Mouse (Mus musculus): ENCODE data around the gene Hoxc4.

Hoxc4 gene

DNA sequence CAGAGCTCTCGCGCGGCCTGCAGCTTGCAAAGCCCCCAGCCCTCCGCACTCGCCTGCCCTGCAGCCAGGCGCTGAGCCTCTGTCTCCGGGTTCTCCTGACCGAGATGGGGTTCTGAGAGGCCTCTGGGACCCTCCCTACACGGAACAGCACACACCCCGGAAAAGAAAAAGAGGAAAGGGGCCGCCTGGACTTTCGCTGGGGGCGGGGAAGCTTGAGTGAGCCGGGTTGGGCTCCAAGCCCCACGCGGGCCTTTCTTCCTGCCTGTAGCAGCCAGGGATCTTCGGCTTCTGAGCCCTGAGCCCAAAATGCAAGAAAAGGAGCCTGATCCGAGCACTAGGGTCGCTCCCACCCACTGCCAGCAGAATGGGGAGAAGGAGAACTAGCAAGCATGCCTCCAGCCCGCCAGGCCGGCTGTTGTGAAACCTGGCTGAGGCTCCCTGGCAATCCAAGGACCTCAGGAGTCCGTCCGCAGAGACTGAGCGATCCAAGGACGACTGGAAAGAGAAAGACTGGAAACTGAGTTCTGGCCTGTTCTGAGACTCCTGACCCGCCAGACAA is 6.7 kb upstream of the Hoxc4 start:
- DNase-seq (ENCODE audit: low spot score) = no peak

GRCm38 (mm10) chr15:103013238-103013984 is 5.3 kb upstream of the Hoxc4 start:
- no peak for DNase-seq (ENCODE audit: low spot score)

GRCm38 (mm10) chr15:103014166-103015008 is 4.3 kb upstream of the Hoxc4 start:
- DNase-seq (ENCODE audit: low spot score) = no peak

DNA sequence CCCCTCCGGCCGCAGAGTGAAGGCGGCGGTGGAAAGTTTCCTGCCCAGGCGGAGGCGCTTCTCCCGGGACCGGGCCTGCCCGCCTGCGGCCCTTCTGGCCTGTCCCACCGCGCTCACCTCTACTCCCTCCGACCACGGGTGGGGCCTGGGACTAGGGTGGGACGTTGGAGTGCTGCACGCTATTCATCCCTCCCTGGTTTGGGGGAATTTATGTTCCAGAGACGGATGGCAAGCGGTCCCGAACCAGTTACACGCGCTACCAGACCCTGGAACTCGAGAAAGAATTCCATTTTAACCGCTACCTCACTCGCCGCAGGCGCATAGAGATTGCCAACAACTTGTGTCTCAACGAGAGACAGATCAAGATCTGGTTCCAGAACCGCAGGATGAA is 3.7 kb upstream of the Hoxc4 start:
- DNase-seq (ENCODE audit: low spot score) = no peak

DNA sequence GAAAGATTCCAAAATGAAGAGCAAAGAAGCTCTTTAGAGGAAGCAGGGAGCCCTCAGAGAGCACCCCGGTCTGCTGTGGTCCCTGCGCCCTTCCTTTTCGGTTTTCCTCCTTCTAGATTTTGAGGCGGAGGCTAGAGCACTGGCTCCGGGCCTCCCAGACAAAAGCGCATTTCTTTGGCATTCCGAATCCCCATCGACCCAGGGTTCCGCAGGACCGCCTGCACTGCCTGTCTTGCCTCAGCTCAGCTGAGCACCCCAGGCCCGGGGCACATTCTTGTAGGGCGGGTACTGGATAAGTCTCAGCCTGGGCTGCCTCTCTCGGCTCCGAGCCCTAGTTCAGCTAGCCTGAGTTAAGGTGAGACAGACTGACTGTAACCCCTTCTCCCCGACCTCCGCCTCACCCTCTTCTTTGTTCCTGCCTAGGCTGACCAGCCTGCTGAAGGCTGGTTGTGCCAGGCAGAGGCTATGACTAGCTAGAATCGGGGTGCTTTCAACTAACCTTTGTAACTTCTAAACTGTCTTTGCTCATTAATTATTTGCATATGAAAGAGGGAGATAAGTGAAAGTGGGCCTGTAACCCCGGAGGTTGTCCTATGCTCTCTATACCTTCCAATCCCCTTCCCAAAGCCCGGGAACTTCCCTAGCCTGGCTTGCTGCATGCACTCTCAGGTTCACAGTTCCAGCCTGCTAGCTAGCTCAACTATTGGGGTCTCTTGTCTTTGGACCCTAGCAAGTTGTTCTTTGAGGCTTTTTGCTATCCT is 3.1 kb upstream of the Hoxc4 start:
- DNase-seq (ENCODE audit: low spot score) = no peak

GRCm38 (mm10) chr15:103020899-103021418 is 2.2 kb downstream of the Hoxc4 start:
- no peak for DNase-seq (ENCODE audit: low spot score)

GRCm38 (mm10) chr15:103021544-103021943 is 2.8 kb downstream of the Hoxc4 start:
- no peak for DNase-seq (ENCODE audit: low spot score)

DNA sequence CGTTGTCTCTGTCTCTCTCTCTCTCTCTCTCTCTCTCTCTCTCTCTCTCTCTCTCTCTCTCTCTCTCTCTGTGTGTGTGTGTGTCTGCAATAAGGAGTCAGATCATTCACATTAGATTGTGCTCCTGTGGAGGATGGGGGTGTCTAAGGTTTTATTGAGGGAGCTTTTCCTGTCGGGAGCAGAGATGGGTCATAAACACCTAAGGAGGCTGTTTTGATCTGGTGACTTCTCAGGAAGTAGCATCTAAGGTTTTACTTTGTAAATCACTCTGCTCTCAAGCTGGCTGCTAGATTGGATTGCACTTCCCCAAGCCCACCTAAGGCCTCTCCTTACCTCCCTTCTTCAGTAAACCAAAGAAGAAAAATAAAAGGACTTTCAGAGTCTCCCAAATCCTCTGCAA is 5.4 kb downstream of the Hoxc4 start:
- DNase-seq (ENCODE audit: low spot score) = no peak

GRCm38 (mm10) chr15:103027266-103028235 is 8.8 kb downstream of the Hoxc4 start:
- DNase-seq (ENCODE audit: low spot score) = no peak

DNA sequence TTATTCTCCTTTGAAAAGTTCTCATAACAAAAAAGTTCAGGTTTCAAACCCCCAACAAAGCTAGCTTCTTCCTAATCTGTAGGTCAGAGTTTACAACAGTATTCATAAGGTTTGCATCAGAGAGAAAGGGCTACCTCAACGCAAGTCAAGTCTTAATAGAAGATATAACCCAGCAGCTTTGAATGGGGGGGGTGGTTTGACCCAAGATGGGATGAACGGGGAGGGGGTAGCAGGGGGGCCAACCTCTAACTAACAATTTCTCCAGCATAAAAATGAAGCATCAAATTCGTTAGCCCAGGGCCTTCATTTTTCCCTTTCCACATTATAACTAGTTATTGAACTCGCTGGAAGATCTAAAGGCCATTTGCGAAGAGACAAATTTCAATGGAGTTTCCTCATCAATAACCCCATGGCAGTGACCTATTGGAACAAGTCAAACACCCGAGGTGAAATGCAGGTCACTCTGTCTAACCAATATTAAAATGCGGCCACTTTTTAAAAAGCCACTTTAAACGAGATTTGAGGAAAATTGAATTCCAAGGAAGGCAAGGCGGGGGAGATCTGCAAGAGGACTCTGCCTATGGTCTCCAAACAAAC is 10.3 kb downstream of the Hoxc4 start:
- no peak for DNase-seq (ENCODE audit: low spot score)

DNA sequence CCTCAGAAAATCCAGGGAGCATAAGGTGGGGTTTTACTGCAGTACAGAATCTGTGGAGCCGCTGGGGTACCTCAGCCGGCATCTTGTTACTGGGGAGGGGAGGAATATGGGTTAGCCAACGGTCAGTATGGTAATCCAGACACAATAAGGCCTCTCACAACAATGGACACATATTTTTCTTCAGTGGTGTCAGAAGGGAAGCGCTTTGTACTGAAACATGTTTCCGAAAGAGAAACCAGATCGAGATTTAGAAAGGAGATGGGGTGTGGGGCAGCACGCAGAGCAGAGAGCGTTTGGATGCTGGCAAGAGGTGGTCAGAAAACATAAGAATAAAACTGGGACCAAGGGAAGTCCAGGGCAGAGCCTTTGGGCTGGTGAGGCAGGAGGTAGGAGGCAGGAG is 11.4 kb downstream of the Hoxc4 start:
- no peak for DNase-seq (ENCODE audit: low spot score)

DNA sequence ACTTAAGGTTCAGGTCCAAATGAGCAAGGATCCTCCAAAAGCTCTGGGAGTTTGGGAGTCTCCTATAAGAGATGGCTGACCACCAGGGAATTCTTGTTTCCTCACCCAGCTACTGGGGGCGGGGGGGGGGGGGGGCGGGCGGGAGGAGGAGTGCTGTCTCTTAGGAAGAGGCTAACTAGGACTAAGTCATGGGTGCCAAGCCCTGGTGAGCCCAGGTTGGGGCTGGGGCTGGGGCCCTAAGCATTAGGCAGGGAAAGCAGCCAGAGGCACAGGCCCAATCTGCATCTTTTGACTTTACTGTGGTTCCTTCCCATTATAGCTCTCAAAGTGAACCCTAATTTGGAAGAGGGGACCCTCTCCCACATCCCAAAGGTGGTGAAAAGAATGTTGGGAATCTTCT is 13.4 kb downstream of the Hoxc4 start:
- no peak for DNase-seq (ENCODE audit: low spot score)

DNA sequence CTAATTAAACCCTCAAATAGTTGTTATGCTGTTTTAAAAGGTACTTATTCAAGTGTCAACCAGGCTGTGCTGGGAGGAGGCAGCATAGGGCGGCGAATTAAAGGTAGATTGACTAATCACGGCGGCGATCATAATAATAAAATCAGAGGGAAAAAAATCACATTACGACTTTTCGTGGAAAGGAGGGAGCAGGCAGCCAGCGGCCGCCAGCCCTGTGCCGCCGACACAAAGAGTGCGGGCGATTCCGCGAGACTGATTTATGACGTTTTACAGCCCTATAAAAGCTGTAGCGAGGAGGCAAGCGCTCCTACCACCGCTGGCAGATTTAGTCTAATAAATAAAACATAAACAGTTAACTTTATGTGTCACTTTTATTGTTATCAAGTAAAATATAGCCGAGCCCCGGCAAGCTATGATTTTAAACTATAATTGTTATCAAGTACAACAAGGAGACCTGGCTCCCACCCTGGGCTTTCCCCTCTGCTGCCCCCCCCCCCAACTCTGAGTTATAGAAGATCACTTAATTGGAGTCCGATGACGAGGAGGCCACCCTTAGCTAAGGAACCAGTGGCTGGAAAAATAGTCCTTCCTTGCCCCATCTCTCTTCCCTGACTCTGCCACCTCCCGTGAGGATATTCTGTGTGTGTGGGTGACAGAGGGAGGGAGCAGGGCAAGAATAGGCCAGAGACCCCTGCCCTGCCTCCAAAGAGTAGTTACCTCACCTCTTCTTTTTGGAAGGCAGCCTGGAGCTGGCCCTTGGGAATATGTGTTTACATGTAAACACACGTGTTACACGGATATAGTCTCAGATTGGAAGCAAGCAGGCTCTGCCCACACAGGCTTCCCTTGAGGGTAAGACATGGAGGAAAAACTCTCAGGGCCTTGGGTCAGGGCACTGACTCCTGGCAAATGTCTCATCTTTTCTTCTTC is 14.2 kb downstream of the Hoxc4 start:
- DNase-seq (ENCODE audit: low spot score) = no peak

- DNase-seq (ENCODE audit: low spot score) = no peak
Measured at GRCm38 (mm10) chr15:103034043-103034806, 15.5 kb downstream of the Hoxc4 start.

DNA sequence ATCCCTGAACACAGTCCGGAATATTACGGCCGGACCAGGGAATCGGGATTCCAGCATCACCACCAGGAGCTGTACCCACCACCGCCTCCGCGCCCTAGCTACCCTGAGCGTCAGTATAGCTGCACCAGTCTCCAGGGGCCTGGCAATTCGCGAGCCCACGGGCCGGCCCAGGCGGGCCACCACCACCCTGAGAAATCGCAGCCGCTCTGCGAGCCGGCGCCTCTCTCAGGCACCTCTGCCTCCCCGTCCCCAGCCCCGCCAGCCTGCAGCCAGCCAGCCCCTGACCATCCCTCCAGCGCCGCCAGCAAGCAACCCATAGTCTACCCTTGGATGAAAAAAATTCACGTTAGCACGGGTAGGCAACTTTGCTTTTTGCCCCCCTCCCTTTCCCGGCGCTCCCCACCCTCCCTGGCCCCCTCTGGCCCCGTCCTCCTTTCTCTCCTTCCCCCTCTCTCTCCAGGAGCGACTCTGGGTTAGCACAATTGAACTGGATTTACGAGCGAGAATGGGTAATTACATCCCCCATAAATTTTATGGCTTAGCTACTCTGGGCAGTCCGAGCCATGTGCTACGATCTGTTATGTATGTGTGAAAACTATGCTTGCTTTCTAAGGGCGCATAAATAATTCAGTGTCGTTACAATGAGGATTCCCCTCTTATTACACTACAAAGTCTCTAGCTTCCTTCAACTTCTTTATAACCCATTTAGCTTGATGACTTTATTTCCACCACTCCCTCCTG is 16.2 kb downstream of the Hoxc4 start:
- no peak for DNase-seq (ENCODE audit: low spot score)

DNA sequence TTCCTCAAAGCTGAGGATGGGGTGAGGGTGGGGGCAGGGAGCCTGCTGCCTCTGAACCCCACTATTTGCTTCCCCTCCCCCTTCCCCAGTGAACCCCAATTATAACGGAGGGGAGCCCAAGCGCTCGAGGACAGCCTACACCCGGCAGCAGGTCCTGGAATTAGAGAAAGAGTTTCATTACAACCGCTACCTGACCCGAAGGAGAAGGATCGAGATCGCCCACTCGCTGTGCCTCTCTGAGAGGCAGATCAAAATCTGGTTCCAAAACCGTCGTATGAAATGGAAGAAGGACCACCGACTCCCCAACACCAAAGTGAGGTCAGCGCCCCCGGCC is 16.8 kb downstream of the Hoxc4 start:
- no peak for DNase-seq (ENCODE audit: low spot score)

DNA sequence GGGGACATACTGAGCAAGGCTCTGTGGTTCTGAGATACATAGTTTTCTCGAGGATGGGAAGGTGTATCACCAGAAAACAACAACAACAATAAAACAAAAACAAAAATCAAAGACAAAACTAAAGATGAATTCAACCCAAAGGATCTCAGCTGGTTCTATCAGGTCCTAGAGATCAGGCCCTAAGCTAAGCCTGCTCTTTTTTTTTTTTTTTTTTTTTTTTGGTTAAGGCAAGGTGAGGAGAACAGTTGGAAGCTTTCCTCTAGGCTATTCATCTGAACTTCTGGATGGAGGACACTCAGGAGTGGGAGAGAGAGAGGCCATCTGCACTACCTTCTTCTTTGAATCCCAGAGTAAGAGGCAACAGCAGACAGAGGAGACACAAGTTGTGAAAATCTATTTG is 18.8 kb downstream of the Hoxc4 start:
- no peak for DNase-seq (ENCODE audit: low spot score)
